Mouse (Mus musculus) stomach, embryonic 15.5 days (tissue): ENCODE measurements around the gene Rcor2. TPM values are rescaled to one million over a fixed set of nuclear protein-coding genes. Genes with fewer than 3 reads are reported as not detected.
A peak's percentile ranks its signal among the peaks of the same experiment; 100 is the strongest.

Source experiments
- ATAC-seq: fragments of 200-750 bp; cut with Nextera tagmentation; 2 replicates; pipeline ENCODE4 v1.8.0; 2017; ENCODE audit warnings: low read depth, moderate number of reproducible peaks, moderate TSS enrichment; ENCODE audit not compliant: insufficient read depth, low FRiP score
- H3K27ac ChIP-seq: fragments of 300-500 bp; sonication (generic); 2 replicates; pipeline ENCODE4 v1.5.1; 2015; ENCODE audit warnings: mild to moderate bottlenecking, inconsistent platforms
- H3K27me3 ChIP-seq: fragments of 300-500 bp; sonication (generic); replicated peaks from 2 replicates; pipeline ENCODE4 v1.6.1; 2015; ENCODE audit warnings: inconsistent platforms
- H3K36me3 ChIP-seq: fragments of 300-500 bp; sonication (generic); 2 replicates; pipeline ENCODE4 v1.6.1; 2015; ENCODE audit warnings: inconsistent platforms
- H3K4me1 ChIP-seq: fragments of 300-500 bp; sonication (generic); 2 replicates; pipeline ENCODE4 v1.6.1; 2015; ENCODE audit warnings: inconsistent platforms
- H3K4me2 ChIP-seq: fragments of 300-500 bp; sonication (generic); 2 replicates; pipeline ENCODE4 v1.6.1; 2015; ENCODE audit warnings: mild to moderate bottlenecking, inconsistent platforms
- H3K4me3 ChIP-seq: fragments of 300-500 bp; sonication (generic); replicated peaks from 2 replicates; pipeline ENCODE4 v1.5.1; 2015; ENCODE audit warnings: inconsistent platforms
- H3K9ac ChIP-seq: fragments of 300-500 bp; sonication (generic); 2 replicates; pipeline ENCODE4 v1.6.1; 2015; ENCODE audit warnings: inconsistent platforms
- H3K9me3 ChIP-seq: fragments of 300-500 bp; sonication (generic); 2 replicates; pipeline ENCODE4 v1.6.1; 2016; ENCODE audit warnings: inconsistent platforms
- WGBS: fragments of 180-500 bp; shearing (Covaris S2); methylation state at CpG from one replicate; pipeline ENCODE4 v1.1.7; 2015; 5-methylcytosine and 5-hydroxymethylcytosine counted together
- polyA plus RNA-seq: library from polyadenylated mRNA; unstranded; fragments of >200 nt; fragmentation: Nextera tagmentation; extraction: Ambion mirVana; gene quantifications from 2 replicates; pipeline ENCODE4 v1.2.1, GENCODE M21; 2015

The Rcor2 gene
- polyA plus RNA-seq, 1 experiment from 2014 or later: 13.4 TPM

- no peaks in the 10 kb centered on the region for H3K27me3 ChIP-seq
- no peak overlapping the region for H3K9ac ChIP-seq
- 39% methylated on average over 6 of the region's 6 CpGs for whole genome bisulfite sequencing
- no peak overlapping the region for H3K4me3 ChIP-seq
- H3K27ac ChIP-seq: no peak overlapping the region
- peaks cover 23% of the 10 kb centered on the region for H3K4me1 ChIP-seq
- H3K9me3 ChIP-seq: no peaks in the 10 kb centered on the region
- no peak overlapping the region for H3K4me2 ChIP-seq
- peaks cover 68% of the 10 kb centered on the region for H3K36me3 ChIP-seq
- 0 out of 2 replicates have a peak, but pooled peaks have one; percentile 17 for ATAC-seq
Observed at GRCm38 (mm10) chr19:7279114-7279513, 12.0 kb downstream of the Rcor2 start.

GRCm38 (mm10) chr19:7280557-7281330 lies 13.6 kb downstream of the Rcor2 start:
- WGBS: 83% methylated on average over 18 of the region's 18 CpGs
- Histone ChIP-seq H3K27me3 (no peaks in the 10 kb centered on the region), H3K36me3 (peaks cover 76% of the 10 kb centered on the region), H3K4me3 (no peak overlapping the region), H3K4me2 (no peak overlapping the region), H3K27ac (peak overlapping the region; percentile 21; the same call in 1 of the 2 replicates), H3K9ac (no peak overlapping the region), H3K9me3 (no peaks in the 10 kb centered on the region), H3K4me1 (peaks cover 16% of the 10 kb centered on the region)
- ATAC-seq: no peak

GRCm38 (mm10) chr19:7286563-7287315 lies 19.6 kb downstream of the Rcor2 start:
- Histone ChIP-seq H3K36me3 (peaks cover 60% of the 10 kb centered on the region), H3K27me3 (no peaks in the 10 kb centered on the region), H3K4me3 (no peak overlapping the region), H3K27ac (no peak overlapping the region), H3K4me2 (no peak overlapping the region), H3K4me1 (no peaks in the 10 kb centered on the region), H3K9ac (no peak overlapping the region), H3K9me3 (no peaks in the 10 kb centered on the region)
- no peak for ATAC-seq
- WGBS: 83% methylated on average over 12 of the region's 12 CpGs

- Histone ChIP-seq H3K4me3 (no peak overlapping the region), H3K4me1 (peaks cover 10% of the 10 kb centered on the region; the same call in 1 of the 2 replicates), H3K9ac (no peak overlapping the region), H3K27ac (no peak overlapping the region), H3K36me3 (peaks cover 47% of the 10 kb centered on the region), H3K9me3 (no peaks in the 10 kb centered on the region), H3K4me2 (no peak overlapping the region), H3K27me3 (no peaks in the 10 kb centered on the region)
- ATAC-seq: no peak
- WGBS: 85% methylated on average over 3 of the region's 3 CpGs
Observed at GRCm38 (mm10) chr19:7288288-7288687, 21.2 kb downstream of the Rcor2 start.

GRCm38 (mm10) chr19:7289767-7290166 lies 22.6 kb downstream of the Rcor2 start:
- H3K4me1 ChIP-seq: peaks cover 23% of the 10 kb centered on the region
- no peak overlapping the region for H3K4me2 ChIP-seq
- no peak for ATAC-seq
- 27% methylated on average over 2 of the region's 2 CpGs for WGBS
- H3K9ac ChIP-seq: no peak overlapping the region
- no peaks in the 10 kb centered on the region for H3K27me3 ChIP-seq
- peaks cover 33% of the 10 kb centered on the region for H3K36me3 ChIP-seq
- H3K9me3 ChIP-seq: no peaks in the 10 kb centered on the region
- H3K27ac ChIP-seq: no peak overlapping the region
- no peak overlapping the region for H3K4me3 ChIP-seq

GRCm38 (mm10) chr19:7291958-7292709 lies 25.0 kb downstream of the Rcor2 start:
- Histone ChIP-seq H3K27me3 (no peaks in the 10 kb centered on the region), H3K27ac (no peak overlapping the region), H3K4me1 (peaks cover 26% of the 10 kb centered on the region), H3K4me3 (no peak overlapping the region), H3K9ac (no peak overlapping the region), H3K4me2 (no peak overlapping the region), H3K36me3 (peaks cover 15% of the 10 kb centered on the region), H3K9me3 (no peaks in the 10 kb centered on the region)
- WGBS: 75% methylated on average over 7 of the region's 7 CpGs
- ATAC-seq: no peak

GRCm38 (mm10) chr19:7294098-7294876 lies 27.2 kb downstream of the Rcor2 start:
- Histone ChIP-seq H3K4me1 (peaks cover 26% of the 10 kb centered on the region), H3K27ac (peak overlapping the region; percentile 92), H3K4me3 (peak overlapping the region; percentile 27), H3K36me3 (0 out of 2 replicates have a peak, but pooled peaks cover 2% of the 10 kb centered on the region), H3K27me3 (no peaks in the 10 kb centered on the region), H3K9me3 (no peaks in the 10 kb centered on the region), H3K4me2 (peak overlapping the region; percentile 46), H3K9ac (no peak overlapping the region)
- no peak for ATAC-seq
- WGBS: 58% methylated on average over 8 of the region's 8 CpGs

GRCm38 (mm10) chr19:7295071-7295658 lies 28.0 kb downstream of the Rcor2 start:
- ATAC-seq: peak; percentile 86
- Histone ChIP-seq H3K9me3 (no peaks in the 10 kb centered on the region), H3K9ac (no peak overlapping the region; the same call in 1 of the 2 replicates), H3K4me3 (peak overlapping the region; percentile 27), H3K27ac (peak overlapping the region; percentile 92), H3K4me1 (peaks cover 26% of the 10 kb centered on the region), H3K36me3 (no peaks in the 10 kb centered on the region), H3K27me3 (no peaks in the 10 kb centered on the region), H3K4me2 (peak overlapping the region; percentile 46)
- WGBS: 53% methylated on average over 14 of the region's 15 CpGs

GRCm38 (mm10) chr19:7295959-7296358 lies 28.8 kb downstream of the Rcor2 start:
- WGBS: 77% methylated on average over 4 of the region's 4 CpGs
- Histone ChIP-seq H3K27ac (peak overlapping the region; percentile 92), H3K27me3 (no peaks in the 10 kb centered on the region), H3K4me3 (no peak overlapping the region), H3K4me2 (peak overlapping the region; percentile 46), H3K9me3 (no peaks in the 10 kb centered on the region), H3K4me1 (peaks cover 26% of the 10 kb centered on the region), H3K9ac (no peak overlapping the region), H3K36me3 (no peaks in the 10 kb centered on the region)
- ATAC-seq: no peak

- Histone ChIP-seq H3K4me2 (no peak overlapping the region), H3K36me3 (no peaks in the 10 kb centered on the region), H3K9ac (no peak overlapping the region), H3K27me3 (no peaks in the 10 kb centered on the region), H3K27ac (peak overlapping the region; percentile 2; the same call in 1 of the 2 replicates), H3K4me1 (peaks cover 28% of the 10 kb centered on the region), H3K9me3 (no peaks in the 10 kb centered on the region), H3K4me3 (no peak overlapping the region)
- peak; percentile 12; the same call in 1 of the 2 replicates for ATAC-seq
Observed at GRCm38 (mm10) chr19:7299052-7299451, 31.9 kb downstream of the Rcor2 start.

GRCm38 (mm10) chr19:7300078-7300477 lies 33.0 kb downstream of the Rcor2 start:
- H3K4me2 ChIP-seq: no peak overlapping the region

More at GRCm38 (mm10) chr19:7300078-7300477, 33.0 kb downstream of the Rcor2 start:
- H3K9ac ChIP-seq: no peak overlapping the region
- no peak overlapping the region for H3K4me3 ChIP-seq
- no peaks in the 10 kb centered on the region for H3K9me3 ChIP-seq
- H3K4me1 ChIP-seq: peaks cover 17% of the 10 kb centered on the region
- WGBS: 86% methylated on average over 1 of the region's 1 CpGs
- ATAC-seq: no peak
- no peaks in the 10 kb centered on the region for H3K36me3 ChIP-seq
- H3K27me3 ChIP-seq: no peaks in the 10 kb centered on the region
- no peak overlapping the region for H3K27ac ChIP-seq
